Mouse (Mus musculus): ENCODE measurements around the gene Sdc3.

Sdc3 gene

GRCm38 (mm10) chr4:130792376-130793179 lies at the start of gene Sdc3:
Sdc3 (plus strand) TSS chr4:130792537.
- DNase-seq = no peak

GRCm38 (mm10) chr4:130744058-130744457 lies 48.3 kb upstream of the Sdc3 start:
- no peak for DNase-seq

DNA sequence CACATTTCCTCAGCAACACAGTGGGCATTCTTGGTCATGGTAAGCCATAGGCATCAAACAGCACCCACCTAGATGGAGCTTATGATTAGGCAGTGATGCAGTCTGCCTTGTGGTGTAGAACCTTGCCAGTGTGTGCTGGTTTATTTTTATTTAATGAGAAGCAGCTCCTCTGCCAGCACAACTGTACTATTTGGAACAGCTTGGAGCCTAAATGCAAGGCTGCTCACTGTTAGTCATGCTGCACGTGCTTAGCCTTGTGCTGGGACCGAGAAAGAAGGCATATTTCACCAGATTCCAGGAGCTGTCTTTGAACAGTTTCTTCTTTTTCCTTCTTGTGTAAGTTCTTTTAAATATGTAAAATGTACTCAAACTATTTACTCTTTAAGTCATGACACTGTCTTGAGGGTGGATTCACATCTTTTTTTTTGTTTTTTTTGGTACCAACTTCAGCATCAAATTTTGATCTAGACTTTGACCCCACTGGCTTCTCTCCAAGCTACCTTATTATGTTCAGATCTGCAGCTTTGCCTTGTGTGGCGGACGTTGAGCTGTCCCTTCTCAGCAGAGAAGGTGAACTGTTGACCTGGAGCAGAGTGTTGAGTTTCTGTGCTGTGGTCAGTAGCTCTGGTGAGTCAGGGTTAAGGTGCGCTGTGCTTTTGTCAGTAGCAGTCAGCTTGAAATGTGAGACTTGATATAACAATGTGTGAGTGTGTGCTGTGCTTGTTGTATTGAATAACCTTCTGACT lies 46.6 kb upstream of the Sdc3 start:
- DNase-seq = no peak

GRCm38 (mm10) chr4:130749566-130749965 lies 42.8 kb upstream of the Sdc3 start:
- no peak for DNase-seq

- DNase-seq = no peak
Observed at GRCm38 (mm10) chr4:130751966-130752365, 40.4 kb upstream of the Sdc3 start.

DNA sequence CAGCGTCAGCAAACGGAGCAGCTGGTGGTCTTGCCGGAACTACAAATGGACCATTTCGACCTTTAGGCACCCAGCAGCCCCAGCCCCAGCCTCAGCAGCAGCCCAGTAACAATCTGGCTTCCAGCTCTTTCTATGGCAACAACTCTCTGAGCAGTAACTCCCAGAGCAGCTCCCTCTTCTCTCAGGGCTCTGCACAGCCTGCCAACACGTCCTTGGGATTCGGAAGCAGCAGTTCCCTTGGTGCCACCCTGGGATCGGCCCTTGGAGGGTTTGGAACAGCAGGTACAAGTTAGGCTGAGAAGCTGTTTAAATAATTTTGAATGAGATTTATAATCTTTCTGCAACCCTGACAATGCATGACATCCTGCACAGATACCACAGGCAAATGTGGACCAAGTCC lies 39.7 kb upstream of the Sdc3 start:
- no peak for DNase-seq

- DNase-seq = no peak
Observed at GRCm38 (mm10) chr4:130753755-130754154, 38.6 kb upstream of the Sdc3 start.

DNA sequence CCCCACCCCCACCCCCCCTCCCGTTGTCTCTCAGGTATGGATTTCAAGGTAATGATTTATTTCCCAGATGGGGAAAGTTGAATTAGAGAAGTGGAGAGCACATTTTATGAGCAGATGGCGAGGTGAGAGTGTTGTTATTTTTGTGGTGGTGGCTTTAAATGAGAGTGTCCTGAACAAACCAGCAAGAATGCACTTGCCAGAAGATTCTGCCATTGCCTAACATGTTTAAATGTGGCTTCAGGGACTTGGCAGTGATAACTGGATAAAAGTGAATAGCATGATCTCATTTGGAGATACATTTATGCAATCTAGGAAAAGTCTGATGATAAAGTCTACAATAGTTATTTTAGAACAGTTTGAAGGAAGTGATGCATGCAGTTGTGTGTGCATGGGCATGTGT lies 37.6 kb upstream of the Sdc3 start:
- no peak for DNase-seq

GRCm38 (mm10) chr4:130759875-130760274 lies 32.5 kb upstream of the Sdc3 start:
- DNase-seq = no peak

- no peak for DNase-seq
Observed at GRCm38 (mm10) chr4:130761809-130762208, 30.5 kb upstream of the Sdc3 start.

- DNase-seq = no peak
Observed at GRCm38 (mm10) chr4:130765399-130766160, 26.8 kb upstream of the Sdc3 start.

DNA sequence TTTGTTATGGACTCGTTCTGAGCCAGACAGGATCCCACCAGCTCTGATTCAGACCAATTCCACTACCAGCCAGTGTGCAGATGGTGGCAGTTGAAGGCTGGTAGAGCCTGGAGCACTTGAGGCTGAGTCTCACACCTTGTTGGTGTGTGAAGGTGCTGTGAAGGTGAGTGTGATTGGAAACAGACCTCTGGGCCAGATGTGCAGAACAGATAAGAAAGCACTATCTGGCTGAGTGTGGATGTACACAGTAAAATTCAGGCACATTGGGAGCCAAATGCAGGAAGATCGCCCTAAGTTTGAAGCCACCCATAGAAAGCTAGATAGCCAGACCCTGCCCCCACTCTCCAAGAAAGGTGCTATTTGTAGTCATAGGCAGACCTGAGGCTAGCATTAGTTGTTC lies 25.9 kb upstream of the Sdc3 start:
- DNase-seq = no peak

DNA sequence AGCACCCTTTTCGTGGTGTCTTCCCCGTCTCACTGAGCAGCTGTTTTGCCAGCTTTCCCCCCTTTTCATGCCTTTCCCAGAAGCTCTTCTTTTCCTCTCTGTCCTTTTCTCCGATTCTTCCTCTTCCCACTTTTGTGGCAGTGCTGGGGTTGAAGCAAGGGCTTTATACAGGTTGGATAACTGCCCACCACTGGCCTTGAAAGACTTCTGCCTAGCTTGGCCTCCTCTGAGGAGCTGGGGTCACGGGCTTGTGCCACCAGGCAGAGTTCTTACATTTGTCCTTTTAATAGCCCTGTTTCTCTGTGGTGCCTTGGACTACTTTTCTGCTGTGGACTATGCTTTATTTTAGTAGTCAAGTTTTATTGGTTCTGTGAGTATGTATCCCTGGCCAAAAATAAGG lies 25.4 kb upstream of the Sdc3 start:
- no peak for DNase-seq

GRCm38 (mm10) chr4:130773899-130774298 lies 18.4 kb upstream of the Sdc3 start:
- no peak for DNase-seq

DNA sequence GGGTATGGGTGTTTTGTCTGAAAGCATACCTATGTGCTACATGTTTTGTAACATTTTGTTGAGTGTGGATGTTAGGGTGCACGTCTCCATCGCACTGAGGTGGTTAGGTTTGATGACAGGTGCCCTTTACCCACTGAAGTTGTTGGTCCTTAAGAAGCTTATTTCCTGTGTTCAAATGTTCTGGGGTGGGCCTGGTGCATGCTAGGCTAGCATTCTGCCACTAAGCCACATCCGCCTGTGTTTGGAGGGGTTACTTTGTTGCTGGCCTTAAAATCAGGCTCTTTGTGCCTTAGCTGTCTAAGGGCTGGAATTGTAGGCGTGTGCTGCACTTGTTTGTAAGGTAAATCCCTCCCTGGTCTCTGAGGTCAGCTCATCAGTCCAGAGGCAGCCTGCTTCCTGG lies 17.5 kb upstream of the Sdc3 start:
- DNase-seq = peak; percentile 31 to 71

- DNase-seq = no peak
Observed at GRCm38 (mm10) chr4:130777647-130778046, 14.7 kb upstream of the Sdc3 start.

DNA sequence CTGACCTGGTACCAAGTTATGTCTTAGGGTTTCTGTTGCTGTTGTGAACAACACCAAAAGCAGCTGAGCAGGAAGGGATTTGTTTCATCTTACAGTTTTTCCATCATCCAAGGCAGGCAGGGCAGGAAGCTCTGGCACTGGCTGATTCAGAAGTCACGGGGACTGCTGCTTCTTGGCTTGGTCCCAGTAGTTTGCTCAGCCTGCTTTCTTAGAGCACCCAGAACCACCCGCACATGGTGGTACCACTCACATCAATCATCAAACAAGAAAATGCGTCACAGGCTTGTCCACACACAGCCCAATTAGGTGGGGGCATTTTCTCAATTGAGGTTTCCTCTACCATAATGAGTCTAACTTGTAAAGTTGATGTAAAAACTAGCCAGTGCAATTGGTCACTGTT lies 13.3 kb upstream of the Sdc3 start:
- no peak for DNase-seq

GRCm38 (mm10) chr4:130782492-130782891 lies 9.8 kb upstream of the Sdc3 start:
- no peak for DNase-seq

DNA sequence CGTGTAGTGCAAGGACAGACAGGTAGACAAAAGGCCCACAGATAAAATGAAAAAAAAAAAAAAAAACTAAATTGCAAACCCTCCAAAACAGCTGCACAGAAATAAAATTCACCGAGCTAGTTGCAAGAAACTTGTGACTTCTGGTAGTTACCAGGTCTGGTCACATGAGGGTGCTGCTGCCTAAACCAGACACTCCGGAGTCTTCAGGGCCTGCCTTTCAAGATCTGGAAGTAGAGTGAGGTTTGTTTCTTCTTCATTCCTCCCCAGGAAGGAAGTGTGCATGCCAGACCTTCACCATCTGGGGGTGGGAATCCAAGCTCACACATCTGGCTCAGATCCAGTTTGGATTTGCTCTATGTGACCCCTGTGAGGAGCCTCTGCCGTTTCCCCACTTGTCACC lies 7.6 kb upstream of the Sdc3 start:
- no peak for DNase-seq

GRCm38 (mm10) chr4:130787530-130787929 lies 4.8 kb upstream of the Sdc3 start:
- DNase-seq = no peak

GRCm38 (mm10) chr4:130790180-130790579 lies 2.2 kb upstream of the Sdc3 start:
- DNase-seq = peak; percentile 29 to 44

DNA sequence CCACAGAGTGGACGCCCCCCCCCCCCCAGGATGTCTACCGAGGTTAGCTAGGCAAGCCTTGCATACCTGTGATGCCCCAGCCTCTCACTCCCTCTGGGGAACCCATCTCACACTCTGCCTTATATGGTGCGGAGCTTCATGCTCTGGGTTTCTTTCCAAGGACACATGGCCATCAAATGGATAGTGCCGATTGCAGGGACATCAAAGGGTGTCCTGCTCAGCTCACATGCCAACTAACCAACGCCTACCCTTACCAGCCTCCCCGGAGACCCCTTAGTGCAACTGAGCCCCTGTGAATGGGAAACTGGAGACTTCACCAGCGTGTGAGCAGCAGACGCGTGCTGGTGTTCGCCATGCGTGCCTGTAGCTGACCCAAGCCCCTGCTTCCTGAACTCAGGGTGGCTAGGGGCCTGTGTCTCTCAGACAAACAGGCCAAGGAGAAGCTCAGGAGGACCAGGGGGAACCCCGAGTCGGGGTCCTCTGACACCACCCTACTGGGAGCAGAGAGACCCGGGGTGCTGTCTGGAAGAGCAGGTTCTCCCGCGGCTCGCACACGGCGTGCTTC lies 444 bp upstream of the Sdc3 start:
- peak in 1 of 2 experiments; percentile 18 for DNase-seq

GRCm38 (mm10) chr4:130793180-130793501 lies 804 bp downstream of the Sdc3 start:
- DNase-seq = no peak

Measured in thymus, adult 18-20 months (tissue).